Mouse (Mus musculus) layer of hippocampus, adult 18-20 months (tissue): ENCODE data around the gene Fmnl2. TPM values are rescaled to one million over a fixed set of nuclear protein-coding genes. Genes with fewer than 3 reads are reported as not detected.
A peak's percentile ranks its signal among the peaks of the same experiment; 100 is the strongest.

Source experiments
- DNase-seq, 2 experiments: peaks; one replicate each; pipeline ENCODE4 v3.0.0; 2022; ENCODE audit warnings: low spot score in 2 of 2
- total RNA-seq, 2 experiments: library from RNA; stranded (reverse); gene quantifications; 2 replicates each; pipeline ENCODE4 v1.2.3; 2021

Gene Fmnl2
- total RNA-seq, 2 experiments from 2014 or later, result 43.0 to 46.9 TPM

DNA sequence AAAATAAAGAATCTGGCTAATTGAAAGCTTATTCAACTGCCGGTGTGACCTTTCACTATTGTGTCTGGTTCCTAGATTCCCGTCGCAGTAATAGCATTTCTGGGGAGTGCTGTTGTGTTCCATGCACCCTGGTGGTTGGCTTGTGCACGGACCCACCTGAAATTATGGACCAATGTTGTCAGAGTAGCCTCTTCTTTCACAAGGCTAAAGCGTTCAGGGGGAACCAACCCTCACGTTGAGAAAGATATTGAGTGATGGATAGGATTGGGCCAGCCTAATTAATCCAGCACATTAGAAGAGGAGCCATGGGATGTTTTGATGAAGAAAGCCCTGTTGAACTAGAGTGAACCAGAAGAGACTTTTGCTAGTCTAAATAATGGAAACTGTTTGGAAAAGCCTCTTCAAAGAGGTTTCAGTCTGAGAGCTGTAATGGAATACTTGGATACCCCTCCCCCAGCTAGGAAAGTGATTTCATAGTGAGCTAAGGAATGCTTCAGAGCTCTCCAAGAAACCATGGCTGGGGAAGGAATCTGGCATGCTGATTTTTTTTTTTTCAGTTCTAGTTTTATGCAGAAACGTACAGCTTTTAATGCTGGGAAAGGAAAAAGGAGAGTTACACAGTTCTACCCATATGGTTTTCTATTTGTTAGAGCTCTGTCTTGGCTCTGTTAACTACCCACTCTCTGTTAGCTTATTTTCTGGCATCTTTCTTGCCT, 172.2 kb downstream of the Fmnl2 start:
- DNase-seq, result peak; percentile 22 to 54

DNA sequence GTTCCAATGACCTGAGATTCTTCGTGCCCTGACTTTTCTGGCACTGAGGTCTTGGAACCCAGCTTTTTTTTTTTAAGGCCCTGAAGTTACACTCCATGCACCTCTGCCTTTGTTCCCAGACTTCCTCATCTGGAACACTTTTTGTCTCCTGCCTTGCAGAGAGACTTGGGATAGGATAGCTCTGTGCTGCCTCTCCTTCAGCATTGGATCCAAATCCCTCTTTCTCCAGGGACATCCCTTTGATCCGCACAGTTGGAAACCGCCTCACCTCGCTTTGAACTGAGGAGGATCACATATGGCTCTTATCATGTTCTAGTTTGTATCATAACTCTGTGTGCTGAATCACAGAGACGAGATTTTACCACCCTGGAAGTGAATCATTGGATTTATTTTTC, 172.8 kb downstream of the Fmnl2 start:
- no peak for DNase-seq

DNA sequence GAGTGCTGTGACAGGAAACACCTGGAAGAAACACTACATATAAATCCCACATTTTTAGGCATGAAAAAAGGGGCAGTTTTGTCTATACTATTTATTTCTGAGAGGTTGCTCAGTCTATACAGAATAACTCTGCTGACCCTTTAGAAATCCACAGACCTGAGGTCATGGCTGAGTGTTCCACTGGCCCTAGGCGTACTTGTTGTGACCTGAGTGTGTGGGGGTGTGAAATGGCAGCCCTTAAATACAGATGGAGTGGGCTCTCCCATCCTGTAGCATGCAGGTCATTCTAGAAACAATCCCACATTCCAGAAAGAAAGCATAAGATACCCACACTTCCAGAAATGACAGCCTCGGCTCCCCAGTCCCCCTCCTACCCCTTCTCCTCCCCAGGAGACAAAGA, 180.6 kb downstream of the Fmnl2 start:
- no peak for DNase-seq

DNA sequence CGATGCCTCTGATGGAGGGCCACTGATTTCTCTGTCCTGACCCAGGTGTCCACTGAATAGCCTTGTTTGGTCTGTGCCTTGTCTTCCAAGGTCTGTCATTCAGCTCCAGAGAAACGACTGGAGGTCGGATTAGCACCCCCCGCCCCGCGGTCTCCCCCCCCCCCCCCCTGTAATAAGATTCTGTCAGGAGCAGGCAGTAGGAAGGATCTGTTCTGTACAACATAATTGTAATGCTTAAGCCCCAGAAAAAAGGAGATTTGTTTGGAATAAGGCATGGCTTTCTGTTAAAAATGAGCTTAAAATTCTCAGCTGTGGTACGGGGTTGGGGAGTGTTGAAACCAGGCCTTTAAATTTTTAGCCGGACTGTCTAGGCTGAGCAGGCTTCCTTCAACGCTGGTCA, 181.1 kb downstream of the Fmnl2 start:
- DNase-seq, result no peak

DNA sequence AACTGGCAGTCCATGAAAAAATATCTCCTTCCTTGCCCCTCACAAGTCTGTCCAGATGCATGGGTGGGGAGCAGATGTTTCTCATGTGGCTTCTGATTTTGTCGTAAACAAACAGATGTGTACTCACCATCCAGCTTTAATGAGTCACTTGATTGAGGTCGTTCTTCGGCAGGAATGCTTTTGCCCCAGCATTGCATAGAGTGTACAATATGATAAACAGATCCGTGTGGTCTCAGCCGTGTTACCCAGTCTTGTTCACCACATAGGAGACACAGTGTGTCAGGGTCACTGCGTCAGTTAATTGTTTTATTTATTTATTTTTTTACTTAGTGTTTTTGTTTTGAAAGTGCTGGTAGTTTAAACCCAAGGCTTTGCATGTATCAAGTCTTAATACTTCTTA, 189.4 kb downstream of the Fmnl2 start:
- DNase-seq, result no peak

DNA sequence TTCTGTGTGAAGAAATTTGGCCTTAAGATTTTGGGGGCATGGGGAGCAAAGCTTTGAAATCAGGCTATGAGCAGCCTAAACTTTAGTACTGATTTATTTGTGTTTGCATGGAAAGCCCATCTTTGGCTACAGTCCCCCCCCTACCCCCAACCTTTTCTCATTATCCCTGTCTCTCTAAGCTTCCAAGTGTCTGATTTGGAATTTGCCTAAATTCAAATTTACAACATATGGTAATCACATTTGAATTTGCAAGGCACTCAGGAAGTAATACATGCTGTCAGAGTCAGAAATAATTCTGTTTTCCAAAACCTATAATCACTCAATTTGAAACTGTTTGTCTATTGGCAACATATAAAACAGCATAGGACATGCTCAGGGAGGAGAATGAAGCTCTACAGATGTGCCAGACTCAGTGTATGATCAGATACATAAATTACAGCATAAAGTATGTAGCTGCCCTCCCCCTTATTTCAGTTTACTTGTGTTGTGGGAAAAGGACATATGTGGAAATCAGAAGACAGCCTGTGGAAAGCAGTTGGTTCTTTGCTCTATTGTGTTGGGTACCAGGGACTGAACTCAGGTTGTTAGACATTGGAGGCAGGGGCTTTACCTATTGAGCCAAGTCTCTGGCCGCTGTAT, 190.2 kb downstream of the Fmnl2 start:
- no peak for DNase-seq

DNA sequence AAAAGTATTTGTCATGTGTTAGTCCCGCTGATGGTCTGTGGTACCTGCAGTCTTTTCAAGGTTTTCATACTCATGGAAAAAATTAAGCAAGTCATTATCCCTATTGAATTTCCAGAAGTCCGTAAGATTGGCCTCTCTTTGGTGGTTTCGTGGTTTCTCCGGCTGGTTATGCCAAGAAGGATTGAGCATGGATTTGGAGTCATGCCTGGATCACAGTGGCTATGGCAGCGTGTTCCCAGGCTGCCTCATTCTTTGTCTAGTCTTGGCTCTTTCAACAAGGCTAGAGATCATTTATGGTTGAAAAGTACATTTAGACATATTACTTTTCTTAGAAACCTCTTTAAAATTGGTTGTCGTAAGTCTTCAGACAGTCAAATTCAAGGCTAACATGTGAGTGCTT, 192.7 kb downstream of the Fmnl2 start:
- DNase-seq, result peak in 1 of 2 experiments; percentile 28

DNA sequence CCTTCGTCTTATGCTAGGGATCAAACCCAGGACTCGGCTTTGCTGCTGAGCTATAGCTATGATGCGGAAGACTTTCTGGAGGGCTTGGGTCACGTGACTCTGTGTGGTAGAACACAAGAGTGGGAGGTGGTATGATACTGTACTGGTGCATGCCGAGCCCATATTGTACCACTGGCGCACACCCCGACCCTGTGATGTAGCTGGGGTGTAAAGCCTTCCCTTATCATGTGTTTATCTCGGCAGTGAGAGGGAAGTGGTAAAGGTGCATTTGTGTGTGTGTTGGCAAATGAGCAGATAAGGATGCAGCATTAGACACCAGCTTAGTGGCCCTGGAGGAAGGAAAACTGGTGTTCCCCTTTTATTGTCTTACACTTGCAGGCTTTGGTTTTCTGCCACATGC, 193.8 kb downstream of the Fmnl2 start:
- no peak for DNase-seq

DNA sequence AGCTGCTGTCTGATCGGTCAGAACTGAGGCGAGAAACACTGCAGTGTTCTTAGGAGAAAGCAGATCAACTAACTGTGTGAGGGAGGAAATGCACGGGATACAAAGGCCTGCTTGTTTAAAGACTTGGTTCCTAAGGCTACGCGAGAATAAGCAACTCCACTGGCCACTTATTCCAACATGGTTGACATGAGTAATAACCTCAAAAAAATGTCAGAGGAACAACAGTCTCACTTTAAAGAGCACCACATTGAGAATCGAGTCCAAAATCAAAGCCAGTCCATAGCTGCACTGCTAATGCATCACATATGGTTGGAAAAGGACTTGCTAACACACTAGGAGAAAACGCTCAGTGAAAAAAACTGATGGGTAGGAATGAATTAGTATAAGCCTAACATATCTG, 196.1 kb downstream of the Fmnl2 start:
- no peak for DNase-seq

DNA sequence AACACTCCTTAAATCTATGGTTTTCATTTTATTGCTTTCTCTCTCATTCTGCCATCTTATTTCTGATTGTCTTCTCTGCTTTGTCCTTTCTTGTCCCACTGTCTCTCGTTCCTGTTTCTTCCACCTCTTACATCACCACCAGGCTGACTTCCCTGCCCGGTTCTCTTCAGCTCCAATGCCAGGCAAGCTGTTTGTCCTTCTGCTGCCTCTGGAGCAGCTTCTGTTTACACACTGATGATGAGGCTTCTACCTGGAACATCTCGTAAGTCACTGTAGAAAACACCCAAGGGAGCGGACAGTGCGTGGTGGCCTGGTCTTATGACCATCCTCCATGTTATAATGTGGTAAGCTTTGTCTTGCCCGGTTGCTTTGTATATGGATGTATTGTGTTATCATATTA, 198.9 kb downstream of the Fmnl2 start:
- DNase-seq, result no peak

DNA sequence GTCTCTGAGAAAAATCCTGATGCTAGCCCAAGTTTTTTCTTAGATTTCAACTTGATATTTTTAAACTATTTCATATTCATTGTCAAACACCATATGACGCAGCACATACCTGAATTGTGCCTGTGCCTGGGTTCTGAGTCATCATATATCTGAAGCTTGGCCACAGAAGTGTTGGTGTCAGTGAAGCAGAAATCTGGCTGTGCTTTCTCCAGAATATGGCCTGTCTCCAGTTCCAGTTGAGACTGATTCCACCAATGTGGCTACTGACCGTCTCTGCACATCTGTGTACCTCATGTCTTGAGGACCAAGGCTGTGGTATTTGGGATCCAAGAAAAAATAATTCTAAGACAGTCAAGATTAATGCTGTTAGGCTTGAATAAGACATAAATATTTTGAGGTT, 199.6 kb downstream of the Fmnl2 start:
- DNase-seq, result no peak

DNA sequence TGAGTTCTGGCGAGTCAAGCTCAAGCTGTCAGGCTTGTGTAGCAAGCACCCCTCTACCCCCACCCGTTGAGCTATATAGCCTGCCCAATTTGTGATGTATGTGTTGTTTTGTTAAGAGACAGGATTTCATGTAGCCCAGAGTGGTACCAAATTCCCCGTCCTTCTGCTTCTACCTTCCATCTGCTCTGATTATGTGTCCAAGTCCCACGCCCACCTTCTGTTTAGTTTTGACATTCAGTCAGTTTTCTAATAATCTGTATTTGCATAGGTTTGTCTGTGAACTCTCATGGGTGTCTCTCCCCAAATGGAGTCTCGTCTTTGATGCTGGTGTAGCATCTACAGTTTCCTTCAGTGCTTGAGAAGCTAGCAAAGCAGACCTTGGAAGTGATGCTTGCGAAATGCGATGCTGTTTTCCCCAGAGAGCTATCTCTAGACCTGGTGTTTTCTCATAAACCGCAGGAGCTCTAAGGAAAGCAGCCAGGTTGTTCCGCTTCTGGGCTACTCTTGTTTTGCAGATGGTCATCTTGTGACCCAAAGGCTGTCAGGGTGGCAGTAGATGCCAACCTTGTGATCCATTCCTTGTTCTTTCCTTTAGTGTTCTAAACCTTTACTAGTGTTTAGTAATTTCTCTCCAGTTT, 203.8 kb downstream of the Fmnl2 start:
- DNase-seq, result peak; percentile 39 to 81

DNA sequence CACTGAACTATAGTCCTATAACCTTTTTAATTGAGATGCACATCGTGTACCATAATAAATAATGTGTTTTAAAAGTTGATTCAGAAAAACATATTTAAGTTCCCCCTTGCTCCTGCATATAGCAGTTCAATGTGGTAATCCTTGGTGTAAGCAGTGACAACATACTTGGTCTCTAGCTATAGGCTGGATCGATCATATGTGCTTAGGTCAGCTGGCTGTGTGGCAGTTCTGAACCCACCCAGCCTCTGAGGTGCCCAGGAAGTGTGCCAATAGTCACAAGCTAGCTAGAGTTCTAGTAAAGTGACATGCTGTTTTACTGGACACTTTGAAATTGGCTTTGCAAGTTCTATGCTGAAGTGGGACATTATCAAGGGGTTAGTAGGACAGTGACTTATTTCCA, 209.3 kb downstream of the Fmnl2 start:
- no peak for DNase-seq

DNA sequence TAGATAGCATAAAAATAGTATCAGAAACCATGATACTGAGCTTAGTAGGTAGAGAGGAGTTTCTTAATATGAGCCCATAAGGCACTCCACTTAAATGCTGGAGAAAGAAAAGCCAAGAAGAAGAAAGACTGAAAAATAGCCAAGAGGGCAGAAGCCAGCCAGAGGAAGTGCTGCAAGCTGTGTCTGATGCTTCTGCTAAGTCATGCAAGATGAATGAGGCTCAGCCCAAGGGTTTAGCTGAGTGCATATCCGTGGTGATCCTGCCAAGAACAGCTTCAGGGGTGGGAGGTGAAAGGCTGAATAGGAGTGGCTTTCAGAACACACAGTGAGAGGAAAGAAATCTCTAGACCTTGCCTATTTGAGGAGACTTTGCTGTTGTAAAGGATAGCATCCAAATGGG, 212.9 kb downstream of the Fmnl2 start:
- no peak for DNase-seq

DNA sequence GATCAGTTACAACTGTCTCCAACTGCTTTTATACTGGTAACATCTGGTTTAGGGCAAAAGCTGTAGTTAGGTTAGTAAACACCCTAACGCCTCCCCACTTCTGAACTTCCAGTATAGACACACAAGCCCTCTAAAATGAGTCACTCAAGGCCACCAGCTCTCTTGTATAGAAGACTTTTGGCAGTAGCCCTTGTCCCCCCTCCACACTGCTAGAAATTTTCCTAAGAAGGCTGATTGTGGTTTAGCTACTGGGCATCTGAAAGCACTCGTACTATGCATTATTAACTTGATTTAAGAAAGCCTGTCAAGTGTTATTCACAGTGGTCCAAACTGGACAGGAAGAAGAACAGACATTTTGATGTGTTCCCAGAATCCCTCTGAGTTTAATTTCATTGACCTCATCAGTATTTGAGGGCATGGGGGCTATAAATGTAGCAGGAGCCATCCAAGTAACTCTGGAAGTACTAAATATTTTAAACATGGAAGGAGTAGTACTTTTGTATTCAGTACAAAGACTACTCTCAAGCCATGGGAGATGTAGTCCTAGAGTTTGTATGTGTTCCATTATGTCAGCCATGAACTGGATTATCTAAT, 222.1 kb downstream of the Fmnl2 start:
- DNase-seq, result no peak

DNA sequence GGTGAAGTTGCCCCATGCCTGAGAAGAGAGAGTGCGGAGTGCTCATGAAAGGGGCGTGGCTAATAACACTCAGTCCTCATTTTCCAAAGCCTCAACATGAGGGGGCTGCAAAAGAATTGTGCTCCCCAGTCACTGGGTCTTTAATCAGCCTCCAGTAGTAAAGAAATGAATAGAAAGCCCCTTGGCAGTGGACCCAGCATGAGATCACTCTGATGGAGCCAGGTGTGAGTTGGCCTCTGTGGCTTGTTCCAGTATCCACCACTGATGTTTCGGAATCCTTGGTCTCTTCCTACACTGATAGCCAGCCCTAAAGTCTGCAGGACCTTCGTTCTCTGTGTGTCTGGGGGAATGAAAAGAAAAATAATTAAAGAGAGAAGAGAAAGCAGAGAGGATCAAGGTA, 224.4 kb downstream of the Fmnl2 start:
- no peak for DNase-seq

DNA sequence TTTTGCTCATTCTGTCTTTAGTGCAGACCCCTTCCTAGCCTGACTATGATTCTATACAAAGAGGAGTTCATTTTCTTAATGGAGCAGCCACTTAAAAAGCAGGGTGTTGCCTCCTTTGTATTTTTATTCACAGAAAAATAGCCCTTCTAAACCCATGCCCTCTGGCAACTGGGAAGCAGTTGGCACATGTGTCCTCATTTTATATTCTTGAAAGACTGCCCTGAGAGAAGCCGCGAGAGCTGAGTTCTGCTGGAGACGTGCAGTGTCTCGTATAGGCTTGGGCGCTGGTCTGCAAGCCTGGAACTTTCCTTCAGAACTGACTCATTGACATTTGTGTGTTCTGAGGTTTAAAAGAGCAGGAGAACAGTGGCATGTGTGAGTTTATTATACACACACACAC, 224.8 kb downstream of the Fmnl2 start:
- no peak for DNase-seq

DNA sequence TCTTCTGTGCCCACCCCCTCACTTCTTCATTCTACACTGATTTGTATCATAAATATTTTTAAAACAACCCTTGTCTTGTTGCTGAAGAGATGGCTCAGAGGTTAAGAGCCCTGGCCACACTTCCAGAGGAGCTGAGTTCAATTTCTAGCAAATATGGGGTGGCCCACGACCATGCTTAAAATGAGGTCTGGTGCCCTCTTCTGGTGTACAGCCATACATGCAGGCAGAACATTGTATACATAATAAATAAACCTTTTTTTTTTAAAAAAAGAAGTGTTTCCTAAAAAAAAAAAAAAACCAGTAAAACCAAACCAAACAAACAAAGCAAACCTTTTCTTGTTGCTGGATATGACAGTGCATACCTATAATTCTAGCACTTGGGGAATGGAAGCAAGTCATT, 225.6 kb downstream of the Fmnl2 start:
- no peak for DNase-seq

DNA sequence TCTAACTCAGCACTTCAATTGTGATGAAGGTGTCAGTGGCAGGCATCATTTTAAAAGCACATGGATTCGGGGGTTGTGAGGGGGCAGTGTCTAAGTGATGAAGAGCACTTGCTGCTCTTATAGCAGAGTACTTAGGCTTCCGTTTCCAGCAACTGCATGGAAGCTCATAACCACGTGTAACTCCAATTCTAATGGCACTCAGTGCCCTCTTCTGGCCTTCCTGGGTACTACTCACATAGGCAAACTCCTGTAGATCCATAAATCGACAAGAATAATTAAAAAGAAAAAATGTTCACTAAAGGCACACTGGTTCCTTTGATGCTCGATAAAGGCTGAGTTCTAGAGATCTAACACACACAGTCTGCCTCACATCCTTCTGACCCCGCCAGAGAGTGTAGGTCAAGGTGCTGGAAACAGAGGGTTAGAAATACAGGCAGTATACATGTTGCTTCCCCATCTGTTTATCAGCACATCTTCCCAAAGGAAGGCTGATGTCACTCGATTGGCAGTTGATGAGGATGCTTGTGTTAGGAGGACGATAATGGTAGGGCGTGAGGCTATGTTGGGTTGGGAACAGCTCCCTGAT, 228.1 kb downstream of the Fmnl2 start:
- DNase-seq, result peak in 1 of 2 experiments; percentile 70

DNA sequence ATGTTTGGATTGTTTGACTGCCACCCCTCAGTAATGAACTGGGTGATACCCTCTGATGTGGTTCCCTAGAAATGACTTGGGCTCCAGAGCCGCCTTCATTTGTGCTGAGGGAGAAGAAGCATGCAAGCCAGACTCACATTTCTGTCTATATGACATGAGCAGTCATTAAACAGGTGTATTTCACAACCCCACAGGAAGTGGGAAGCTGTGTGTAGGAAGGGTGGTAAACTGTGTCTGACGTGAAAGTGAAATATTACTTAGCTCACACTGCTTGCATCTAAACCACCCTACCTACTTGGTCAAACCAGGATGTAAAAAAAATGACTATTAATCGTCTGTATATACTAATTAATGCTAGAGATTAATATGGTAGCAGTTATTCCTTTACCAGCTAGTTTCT, 231.1 kb downstream of the Fmnl2 start:
- no peak for DNase-seq

DNA sequence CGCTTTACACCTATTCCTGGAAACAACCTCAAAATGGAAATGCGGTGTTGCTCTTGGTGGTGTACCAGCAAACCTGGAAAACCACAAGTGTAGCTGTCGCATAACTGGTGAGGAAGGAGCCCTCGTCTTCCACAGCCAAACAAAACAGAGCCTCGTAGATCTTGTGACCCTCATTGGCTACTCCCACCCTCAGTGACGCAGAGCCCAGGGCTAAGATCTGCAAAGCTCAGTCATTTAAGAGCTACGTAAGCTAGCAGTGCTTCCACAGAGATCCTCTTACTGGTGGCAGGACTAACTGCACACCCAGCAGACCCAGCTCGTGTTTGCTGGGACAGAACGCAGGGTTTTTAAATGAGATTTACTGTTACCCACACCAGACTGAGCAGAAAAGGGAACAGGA, 237.4 kb downstream of the Fmnl2 start:
- no peak for DNase-seq

DNA sequence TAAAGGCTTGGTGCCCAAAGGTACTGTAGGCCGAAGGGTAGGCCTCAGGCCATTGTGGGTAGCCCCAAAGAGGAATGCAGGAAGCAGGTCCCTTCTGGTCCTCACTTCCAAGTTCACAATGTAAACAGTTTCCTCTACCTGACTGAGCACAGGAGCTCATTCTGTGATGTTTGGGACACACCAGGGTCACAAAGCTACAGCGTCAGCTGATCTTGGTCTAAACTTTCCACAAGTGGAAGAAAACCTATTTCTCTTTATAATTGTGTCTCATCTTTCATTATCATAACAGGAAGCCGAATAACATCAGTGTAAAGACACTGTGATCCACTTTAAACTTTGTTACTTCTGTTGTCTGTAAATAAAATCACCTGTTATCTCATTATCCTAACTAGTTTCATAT, 237.8 kb downstream of the Fmnl2 start:
- DNase-seq, result no peak
